Mouse (Mus musculus) hindbrain, embryonic 16.5 days (tissue): Measurements from ENCODE around the gene Ift20. TPM values are rescaled to one million over a fixed set of nuclear protein-coding genes. Genes with fewer than 3 reads are reported as not detected.
A peak's percentile ranks its signal among the peaks of the same experiment; 100 is the strongest.

Experiments
- ATAC-seq: fragments of 200-750 bp; cut with Nextera tagmentation; 2 replicates; pipeline ENCODE4 v1.8.0; 2017; ENCODE audit warnings: moderate TSS enrichment, moderate library complexity
- H3K27ac ChIP-seq: fragments of 300-500 bp; sonication (generic); 2 replicates; pipeline ENCODE4 v1.5.1; 2014; ENCODE audit warnings: low read depth, mild to moderate bottlenecking, control low read depth, low read length, moderate library complexity
- H3K27me3 ChIP-seq: fragments of 300-500 bp; sonication (generic); replicated peaks from 2 replicates; pipeline ENCODE4 v1.6.1; 2014; ENCODE audit warnings: low read length; ENCODE audit not compliant: control insufficient read depth, insufficient read depth
- H3K36me3 ChIP-seq: fragments of 300-500 bp; sonication (generic); 2 replicates; pipeline ENCODE4 v1.6.1; 2014; ENCODE audit warnings: mild to moderate bottlenecking, low read length, moderate library complexity, mixed read lengths; ENCODE audit not compliant: control insufficient read depth, insufficient read depth
- H3K4me1 ChIP-seq: fragments of 300-500 bp; sonication (generic); 2 replicates; pipeline ENCODE4 v1.6.1; 2014; ENCODE audit warnings: low read depth, low read length; ENCODE audit not compliant: control insufficient read depth, insufficient read depth
- H3K4me2 ChIP-seq: fragments of 300-500 bp; sonication (generic); 2 replicates; pipeline ENCODE4 v1.6.1; 2014; ENCODE audit warnings: mild to moderate bottlenecking, low read length, control low read depth, moderate library complexity
- H3K4me3 ChIP-seq: fragments of 300-500 bp; sonication (generic); 2 replicates; pipeline ENCODE4 v1.5.1; 2014; ENCODE audit warnings: mild to moderate bottlenecking, low read length, control low read depth, moderate library complexity
- H3K9ac ChIP-seq: fragments of 300-500 bp; sonication (generic); 2 replicates; pipeline ENCODE4 v1.6.1; 2014; ENCODE audit warnings: low read depth, mild to moderate bottlenecking, control low read depth, low read length, moderate library complexity
- H3K9me3 ChIP-seq: fragments of 300-500 bp; sonication (generic); 2 replicates; pipeline ENCODE4 v1.6.1; 2014; ENCODE audit warnings: mild to moderate bottlenecking, low read length, moderate library complexity; ENCODE audit not compliant: control insufficient read depth
- WGBS: fragments of 180-500 bp; shearing (Covaris S2); extraction: QIAGEN DNeasy Blood & Tissue Kit; methylation state at CpG from one replicate; pipeline ENCODE4 v1.1.7; 2014; 5-methylcytosine and 5-hydroxymethylcytosine counted together
- polyA plus RNA-seq: library from polyadenylated mRNA; unstranded; fragments of >200 nt; fragmentation: Nextera tagmentation; extraction: Ambion mirVana; gene quantifications from 2 replicates; pipeline ENCODE4 v1.2.1, GENCODE M21; 2015

Ift20 gene
- polyA plus RNA-seq, 1 experiment from 2014 or later, result 124 TPM

GRCm38 (mm10) chr11:78550168-78551058 lies 14.3 kb downstream of the Ift20 start, which contains the start of gene Tmem97:
Gene Tmem97 (minus strand): TSS chr11:78550777.
- peak within 1 kb of the TSS; percentile 72 for H3K9ac ChIP-seq
- no peaks in the 10 kb centered on the region for H3K27me3 ChIP-seq
- H3K27ac ChIP-seq, result peak within 1 kb of the TSS; percentile 88
- no peaks in the 10 kb centered on the region for H3K9me3 ChIP-seq
- H3K4me1 ChIP-seq, result peaks cover 13% of the 10 kb centered on the region
- H3K4me2 ChIP-seq, result peak within 1 kb of the TSS; percentile 76
- under 1% methylated on average over 60 of the region's 60 CpGs for WGBS
- H3K4me3 ChIP-seq, result peak within 1 kb of the TSS; percentile 69
- peak; percentile 100 for ATAC-seq
- H3K36me3 ChIP-seq, result no peaks in the 10 kb centered on the region

- peak; percentile 37 for ATAC-seq
Measured at GRCm38 (mm10) chr11:78551059-78551398, 14.9 kb downstream of the Ift20 start.

GRCm38 (mm10) chr11:78555623-78556022 lies 19.5 kb downstream of the Ift20 start:
- no peak overlapping the region for H3K4me3 ChIP-seq
- no peak overlapping the region for H3K27ac ChIP-seq
- WGBS, result 84% methylated on average over 3 of the region's 3 CpGs
- ATAC-seq, result no peak
- no peak overlapping the region for H3K4me2 ChIP-seq
- H3K36me3 ChIP-seq, result no peaks in the 10 kb centered on the region
- peaks cover 2% of the 10 kb centered on the region; the same call in 1 of the 2 replicates for H3K4me1 ChIP-seq
- H3K9me3 ChIP-seq, result no peaks in the 10 kb centered on the region
- H3K27me3 ChIP-seq, result no peaks in the 10 kb centered on the region
- no peak overlapping the region for H3K9ac ChIP-seq

More at GRCm38 (mm10) chr11:78551059-78551398, 14.9 kb downstream of the Ift20 start:
- no peaks in the 10 kb centered on the region for H3K9me3 ChIP-seq
- no peaks in the 10 kb centered on the region for H3K36me3 ChIP-seq
- peak overlapping the region; percentile 72 for H3K9ac ChIP-seq
- peak overlapping the region; percentile 76 for H3K4me2 ChIP-seq
- 36% methylated on average over 6 of the region's 6 CpGs for WGBS
- peak overlapping the region; percentile 69 for H3K4me3 ChIP-seq
- H3K4me1 ChIP-seq, result peaks cover 13% of the 10 kb centered on the region
- peak overlapping the region; percentile 88 for H3K27ac ChIP-seq
- no peaks in the 10 kb centered on the region for H3K27me3 ChIP-seq

- no peak overlapping the region for H3K9ac ChIP-seq
- H3K4me3 ChIP-seq, result no peak overlapping the region
- H3K4me1 ChIP-seq, result peaks cover 2% of the 10 kb centered on the region; the same call in 1 of the 2 replicates
- H3K27me3 ChIP-seq, result no peaks in the 10 kb centered on the region
- WGBS, result 84% methylated on average over 4 of the region's 4 CpGs
- no peaks in the 10 kb centered on the region for H3K9me3 ChIP-seq
- no peaks in the 10 kb centered on the region for H3K36me3 ChIP-seq
- H3K27ac ChIP-seq, result no peak overlapping the region
- no peak overlapping the region for H3K4me2 ChIP-seq
- ATAC-seq, result no peak
Measured at GRCm38 (mm10) chr11:78556070-78556469, 19.9 kb downstream of the Ift20 start.

- Histone ChIP-seq H3K27ac (no peak overlapping the region), H3K4me3 (no peak overlapping the region), H3K4me1 (no peaks in the 10 kb centered on the region), H3K9me3 (no peaks in the 10 kb centered on the region), H3K4me2 (no peak overlapping the region), H3K36me3 (no peaks in the 10 kb centered on the region), H3K9ac (no peak overlapping the region), H3K27me3 (no peaks in the 10 kb centered on the region)
- ATAC-seq, result no peak
- WGBS, result 54% methylated on average over 8 of the region's 8 CpGs
Measured at GRCm38 (mm10) chr11:78557241-78557640, 21.1 kb downstream of the Ift20 start.

GRCm38 (mm10) chr11:78560447-78560846 lies 24.3 kb downstream of the Ift20 start:
- peak; percentile 63; the same call in 1 of the 2 replicates for ATAC-seq
- Histone ChIP-seq H3K27ac (no peak overlapping the region), H3K9ac (no peak overlapping the region), H3K4me1 (no peaks in the 10 kb centered on the region), H3K4me3 (no peak overlapping the region), H3K27me3 (no peaks in the 10 kb centered on the region), H3K9me3 (no peaks in the 10 kb centered on the region), H3K36me3 (no peaks in the 10 kb centered on the region; the same call in 1 of the 2 replicates), H3K4me2 (no peak overlapping the region)
- WGBS, result 13% methylated on average over 4 of the region's 4 CpGs

GRCm38 (mm10) chr11:78566775-78567174 lies 30.6 kb downstream of the Ift20 start:
- Histone ChIP-seq H3K4me3 (no peak overlapping the region), H3K4me2 (no peak overlapping the region), H3K27ac (no peak overlapping the region), H3K9me3 (no peaks in the 10 kb centered on the region), H3K4me1 (no peaks in the 10 kb centered on the region), H3K27me3 (no peaks in the 10 kb centered on the region), H3K36me3 (no peaks in the 10 kb centered on the region; the same call in none of the 2 replicates), H3K9ac (no peak overlapping the region)
- ATAC-seq, result no peak
- 87% methylated on average over 6 of the region's 6 CpGs for WGBS

- Histone ChIP-seq H3K4me3 (no peak overlapping the region), H3K9me3 (no peaks in the 10 kb centered on the region), H3K9ac (no peak overlapping the region), H3K27me3 (no peaks in the 10 kb centered on the region), H3K36me3 (peaks cover 4% of the 10 kb centered on the region), H3K4me1 (no peaks in the 10 kb centered on the region), H3K27ac (no peak overlapping the region), H3K4me2 (no peak overlapping the region)
- WGBS, result 92% methylated on average over 6 of the region's 6 CpGs
- no peak for ATAC-seq
Measured at GRCm38 (mm10) chr11:78567614-78568013, 31.5 kb downstream of the Ift20 start.

GRCm38 (mm10) chr11:78568827-78569226 lies 32.7 kb downstream of the Ift20 start:
- 85% methylated on average over 10 of the region's 10 CpGs for WGBS
- H3K36me3 ChIP-seq, result peaks cover 6% of the 10 kb centered on the region
- no peak for ATAC-seq

More at GRCm38 (mm10) chr11:78568827-78569226, 32.7 kb downstream of the Ift20 start:
- H3K9me3 ChIP-seq, result no peaks in the 10 kb centered on the region
- H3K4me1 ChIP-seq, result no peaks in the 10 kb centered on the region
- no peak overlapping the region for H3K4me3 ChIP-seq
- no peak overlapping the region for H3K27ac ChIP-seq
- no peak overlapping the region for H3K4me2 ChIP-seq
- no peaks in the 10 kb centered on the region for H3K27me3 ChIP-seq
- no peak overlapping the region for H3K9ac ChIP-seq
